Mouse (Mus musculus) forelimb bud, embryonic 11.5 days (tissue): ENCODE results near the gene Nxf1.
"Not testable (repeated sequence)": the region's sequence is repeated elsewhere in the genome, so short reads cannot be mapped to it uniquely, and the experiment has no call there.

Experiments used
- DNase-seq: peaks from one replicate; pipeline ENCODE4 v3.0.0-alpha.2; 2012; ENCODE audit warnings: low read depth, low spot score

Nxf1 gene

DNA sequence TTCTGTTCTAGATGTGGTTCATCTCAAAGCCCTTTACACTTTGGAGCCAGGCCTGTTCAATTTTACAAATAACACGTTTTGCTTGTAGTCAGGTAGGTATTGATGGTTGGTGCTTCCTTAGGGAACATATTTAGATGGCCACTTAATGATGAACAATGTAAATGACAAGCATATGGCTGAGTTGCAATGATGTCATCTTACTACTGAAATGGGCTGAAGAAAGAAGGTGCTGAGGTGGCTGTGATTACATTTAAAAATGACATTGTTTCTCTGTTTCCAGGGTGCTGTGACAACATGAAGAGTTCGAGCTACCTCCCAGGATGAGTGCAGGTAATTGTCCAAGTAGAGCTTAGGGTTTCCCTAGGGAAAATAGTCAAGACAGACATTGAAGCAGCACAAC is 32.5 kb upstream of the Nxf1 start:
- DNase-seq, result no peak

DNA sequence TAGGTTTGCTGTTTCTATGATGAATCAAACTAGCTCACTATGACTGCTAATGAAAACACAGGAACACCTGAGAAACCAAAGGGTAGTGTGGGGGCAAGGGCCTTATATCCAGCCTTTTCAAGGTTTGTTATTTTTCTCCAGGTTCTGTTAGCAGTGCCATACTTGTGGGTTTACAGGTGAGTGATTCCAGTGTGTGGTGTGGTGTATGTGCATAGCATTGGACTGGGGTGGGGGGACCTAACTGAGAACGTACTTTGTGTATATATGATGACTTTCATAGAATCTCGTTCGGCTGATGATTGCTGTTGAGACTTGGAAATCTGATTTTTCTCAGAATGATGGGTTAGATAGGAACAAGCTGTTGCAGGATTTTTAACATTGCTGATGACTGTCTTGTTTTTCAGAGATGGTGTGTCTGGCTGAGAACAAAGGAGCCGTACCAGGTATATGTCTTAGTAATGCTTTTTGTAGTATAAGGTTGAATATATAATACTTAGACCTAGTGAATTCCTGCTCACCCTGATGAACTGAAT is 31.7 kb upstream of the Nxf1 start:
- DNase-seq, result no peak

DNA sequence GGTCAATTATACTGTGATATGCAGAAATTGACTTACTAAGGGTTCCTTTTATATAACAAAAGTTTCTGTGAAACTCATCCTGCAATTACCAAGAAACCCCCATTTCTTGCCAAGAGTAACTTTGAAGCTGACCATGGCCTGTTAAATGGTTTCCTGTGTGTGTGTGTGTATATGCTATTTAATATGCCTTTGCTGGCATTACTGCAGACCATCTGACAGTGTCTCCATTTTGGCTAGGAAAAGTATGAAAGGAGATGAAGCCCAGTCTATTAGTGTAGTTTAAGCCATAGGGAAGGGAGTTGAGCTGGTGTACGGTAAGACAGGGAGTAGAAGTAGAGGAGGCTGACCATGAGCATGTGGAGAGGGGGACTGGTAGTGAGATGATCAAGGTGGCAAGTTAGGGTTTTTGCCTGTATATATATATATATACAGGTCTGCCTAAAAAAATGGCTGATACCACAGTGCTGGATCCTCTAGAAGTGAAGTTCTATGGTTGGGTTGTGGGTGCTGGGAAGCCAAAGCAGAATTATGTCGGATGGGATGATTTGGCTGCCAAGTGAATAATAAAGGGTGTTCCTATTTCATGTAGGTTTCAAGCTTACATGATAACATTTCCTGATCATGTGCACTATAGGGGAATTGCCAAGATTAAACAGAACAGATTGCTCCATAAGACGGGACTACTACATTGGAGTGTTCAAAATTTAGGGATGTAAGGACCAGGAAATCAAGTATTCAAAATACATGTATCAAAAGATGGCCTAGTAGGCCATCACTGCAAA is 30.1 kb upstream of the Nxf1 start:
- DNase-seq, result no peak

DNA sequence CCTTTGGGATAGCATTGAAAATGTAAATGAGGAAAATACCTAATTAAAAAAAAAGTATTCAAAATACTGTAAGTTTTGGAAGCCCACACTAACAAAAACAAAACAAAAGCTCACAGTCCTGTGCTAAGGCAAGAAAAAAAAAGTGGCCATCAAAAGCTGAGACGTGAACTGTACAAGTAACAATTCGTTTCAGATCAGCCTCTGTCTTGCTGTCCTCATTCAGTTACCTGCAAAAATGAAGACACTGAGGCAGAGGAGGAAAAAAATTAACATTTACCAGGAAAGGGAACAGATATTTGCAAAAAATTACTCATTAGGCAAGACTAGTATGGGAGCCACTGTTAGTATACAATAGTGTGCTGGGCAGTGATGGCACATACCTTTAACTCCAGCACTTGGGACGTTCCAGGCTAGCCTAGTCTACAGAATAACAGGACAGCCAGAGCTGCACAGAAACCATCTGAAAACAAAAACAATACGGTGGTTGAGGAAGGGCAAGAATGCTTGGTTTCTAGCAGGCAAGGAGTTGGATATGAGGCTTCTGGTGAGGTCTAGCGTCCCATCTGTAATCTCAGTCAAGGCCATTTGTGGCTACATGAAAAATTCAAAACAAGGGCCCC is 29.3 kb upstream of the Nxf1 start:
- no peak for DNase-seq

DNA sequence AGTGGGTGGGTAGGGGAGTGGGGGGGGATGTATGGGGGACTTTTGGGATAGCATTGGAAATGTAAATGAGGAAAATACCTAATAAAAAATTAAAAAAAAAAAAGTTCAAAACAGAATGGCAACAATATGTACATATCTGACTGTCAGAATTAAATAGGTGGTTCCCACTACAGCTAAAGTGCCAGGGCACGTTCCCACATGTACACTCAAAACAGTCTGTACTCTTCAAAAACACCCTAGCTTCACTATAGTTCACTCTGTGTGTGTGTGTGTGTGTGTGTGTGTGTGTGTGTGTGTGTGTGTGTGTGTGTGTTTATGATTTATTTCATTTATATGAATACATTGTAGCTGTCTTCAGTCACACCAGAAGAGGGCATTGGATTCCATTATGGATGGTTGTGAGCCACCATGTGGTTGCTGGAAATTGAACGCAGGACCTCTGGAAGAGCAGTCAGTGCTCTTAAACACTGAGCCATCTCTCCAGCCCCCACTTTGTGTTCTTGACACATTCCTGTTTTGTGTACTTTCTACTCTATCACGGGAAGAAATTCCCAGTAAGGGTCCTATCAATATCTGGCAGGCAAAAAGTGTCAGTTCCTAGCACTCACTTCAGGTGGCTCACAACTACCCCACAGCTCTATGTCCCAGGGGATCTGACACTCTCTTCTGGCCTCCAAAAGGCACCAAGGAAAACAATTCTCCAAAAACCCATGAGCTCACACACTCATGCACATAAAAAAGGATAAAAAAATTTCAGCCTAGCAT is 28.4 kb upstream of the Nxf1 start:
- not testable (repeated sequence) for DNase-seq

DNA sequence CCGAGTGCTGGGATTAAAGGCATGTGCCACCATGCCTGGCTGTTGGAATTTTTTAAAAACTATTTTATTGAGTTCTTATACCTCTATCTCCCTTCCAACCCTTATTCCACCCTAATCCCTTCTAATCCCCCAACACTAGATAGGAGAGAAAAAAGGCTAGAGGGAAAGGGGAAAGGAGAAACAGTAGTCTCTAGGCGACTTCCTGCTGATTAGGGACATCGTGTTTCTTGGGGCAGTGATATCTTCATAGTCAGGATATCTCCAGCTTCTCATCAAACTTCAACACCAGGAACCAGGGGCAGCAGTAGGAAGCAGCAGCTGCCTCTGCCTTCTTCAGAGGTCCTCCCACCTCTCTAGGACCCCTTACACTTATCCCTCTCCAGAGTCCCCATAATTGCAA is 22.5 kb upstream of the Nxf1 start:
- DNase-seq, result no peak

DNA sequence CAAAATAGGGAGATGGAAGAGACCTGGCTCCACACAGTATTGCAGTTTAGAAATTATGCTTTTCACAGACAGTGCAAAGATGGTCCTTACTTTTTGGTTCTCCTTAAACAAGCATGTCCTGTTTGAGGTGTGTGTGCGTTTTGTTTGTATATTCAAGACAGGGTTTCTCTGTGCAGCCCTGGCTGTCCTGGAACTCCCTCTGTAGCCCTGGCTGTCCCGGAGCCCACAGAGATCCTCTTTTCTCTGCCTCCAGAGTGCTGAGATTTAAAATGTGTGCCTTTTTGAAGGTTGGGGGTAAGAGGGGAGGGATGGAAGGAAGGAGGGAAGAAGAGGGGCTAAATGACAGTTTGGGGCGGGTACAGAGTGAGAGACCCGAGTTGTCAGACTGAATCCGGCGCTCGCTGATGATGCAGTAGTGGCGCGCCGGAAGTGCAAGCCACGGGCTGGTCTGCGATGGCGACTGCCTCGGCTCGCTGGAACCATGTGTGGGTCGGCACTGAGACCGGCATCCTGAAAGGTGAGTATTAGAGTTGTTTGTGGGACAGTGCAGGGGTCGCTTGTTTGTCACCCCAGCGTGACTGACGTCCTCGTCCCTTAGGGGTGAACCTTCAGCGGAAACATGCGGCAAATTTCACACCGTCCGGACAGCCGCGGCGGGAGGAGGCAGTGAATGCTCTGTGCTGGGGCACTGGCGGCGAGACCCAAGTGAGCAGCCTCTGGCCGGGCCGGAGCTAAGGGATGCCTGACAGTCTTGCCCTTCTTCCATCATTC is 21.3 kb upstream of the Nxf1 start, which contains the start of gene Wdr74:
Gene Wdr74 (plus strand): TSS at position 439 of the 771 bp plus-strand sequence.
- peak; percentile 92 for DNase-seq

DNA sequence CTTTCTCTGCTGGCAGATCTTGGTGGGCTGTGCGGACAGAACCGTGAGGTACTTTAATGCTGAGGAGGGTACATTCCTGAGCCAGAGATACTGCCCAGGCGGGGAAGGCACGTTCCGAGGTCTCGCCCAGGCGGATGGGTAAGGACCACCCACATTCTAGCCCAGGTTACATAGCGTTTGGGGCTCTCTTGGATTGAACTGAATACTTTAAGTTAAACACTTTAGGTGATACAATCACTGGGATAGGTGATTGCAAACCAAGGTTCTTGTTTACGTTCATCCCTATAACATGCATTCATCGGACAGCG is 20.8 kb upstream of the Nxf1 start:
- DNase-seq, result no peak

DNA sequence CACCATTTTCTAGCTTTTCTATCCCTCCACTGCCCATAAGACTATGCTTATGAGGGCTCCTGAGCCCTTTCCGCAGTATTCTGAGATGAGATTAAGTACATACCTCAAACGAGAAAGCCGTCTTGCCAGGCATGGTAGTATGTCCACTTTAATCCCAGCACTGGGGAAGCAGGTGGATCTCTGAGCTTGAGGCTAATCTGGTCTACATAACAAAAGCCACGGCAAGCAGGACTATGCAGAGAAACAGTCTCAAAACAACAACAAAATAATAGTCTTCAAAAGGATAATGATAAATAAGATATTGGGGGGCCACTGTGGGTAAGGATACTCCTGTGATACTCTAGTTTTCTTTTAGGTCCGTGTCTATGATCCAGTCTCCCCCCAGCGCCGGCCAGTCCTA is 18.0 kb upstream of the Nxf1 start:
- no peak for DNase-seq

DNA sequence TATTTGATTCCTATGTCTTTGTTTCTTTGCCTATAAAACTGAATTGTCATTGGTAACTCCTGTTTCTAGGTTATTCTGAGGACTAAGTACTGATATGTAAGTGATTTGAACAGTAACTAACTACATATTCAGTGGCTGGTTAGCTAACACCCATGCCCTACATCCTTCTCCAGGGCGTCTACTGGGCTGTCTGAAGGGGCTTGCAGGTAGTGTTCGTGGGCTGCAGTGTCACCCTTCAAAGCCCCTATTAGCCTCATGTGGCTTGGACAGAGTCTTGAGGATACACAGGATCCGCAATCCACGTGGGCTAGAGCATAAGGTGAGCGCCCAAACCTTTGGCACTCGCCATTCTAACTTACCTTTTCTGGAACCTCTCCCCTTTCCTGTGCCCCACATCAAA is 17.2 kb upstream of the Nxf1 start:
- no peak for DNase-seq

DNA sequence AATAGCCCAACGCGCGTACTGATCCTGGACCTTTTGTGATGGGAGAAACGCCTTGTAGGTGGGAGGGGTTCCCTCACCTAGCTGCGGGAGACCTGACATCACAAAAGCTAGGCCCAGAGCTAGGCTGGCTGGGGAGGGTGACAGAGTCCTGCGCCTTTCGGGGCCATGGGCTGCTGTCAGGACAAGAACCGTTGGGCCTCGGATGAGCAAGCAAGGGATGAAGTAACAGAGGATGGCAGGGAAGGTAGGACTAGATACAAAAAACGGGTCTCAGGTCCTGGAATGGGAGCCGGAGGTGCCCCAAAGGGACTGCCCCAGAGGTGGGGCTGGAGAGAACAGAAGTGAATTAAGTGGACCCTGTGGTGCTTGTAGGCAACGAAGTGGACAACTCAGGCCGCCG is 16.3 kb upstream of the Nxf1 start, which contains the start of gene 1700092M07Rik:
Gene 1700092M07Rik (plus strand): TSS at position 116 of the 400 bp plus-strand sequence.
- DNase-seq, result no peak

DNA sequence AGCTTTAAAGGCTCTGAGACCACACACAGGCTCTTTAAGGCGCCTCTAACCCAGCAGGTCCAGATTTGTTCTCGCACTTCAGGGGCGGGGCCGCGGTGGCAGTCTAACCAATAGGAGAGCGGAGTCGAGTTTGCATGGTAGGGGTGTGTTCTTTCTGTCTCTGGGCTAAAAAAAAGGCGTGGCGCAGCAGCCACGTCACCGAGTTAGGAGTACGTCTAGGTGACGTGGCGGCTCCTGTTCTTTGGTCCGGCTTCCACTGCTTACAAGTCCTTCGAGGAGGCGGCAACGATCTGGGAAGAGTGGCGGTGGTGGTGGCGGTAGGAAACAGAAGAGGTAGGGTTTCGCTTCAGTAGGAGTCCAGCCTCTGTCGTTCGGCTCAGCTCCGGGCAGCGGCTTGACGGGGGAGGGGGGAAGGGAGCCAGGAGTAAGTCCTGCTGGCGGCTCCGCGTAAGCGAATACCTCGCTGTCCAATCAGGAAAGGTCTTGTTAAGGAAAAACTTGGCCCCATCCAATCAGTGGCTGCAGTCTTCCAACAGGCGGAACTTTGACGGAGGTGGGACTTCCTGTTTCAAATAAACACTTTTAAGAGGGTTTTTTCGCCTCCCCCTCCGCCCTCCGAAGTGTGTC is 15.5 kb upstream of the Nxf1 start, which contains the start of gene Stx5a:
Gene Stx5a (plus strand): TSS at position 171 of the 627 bp plus-strand sequence.
- DNase-seq, result peak; percentile 99

DNA sequence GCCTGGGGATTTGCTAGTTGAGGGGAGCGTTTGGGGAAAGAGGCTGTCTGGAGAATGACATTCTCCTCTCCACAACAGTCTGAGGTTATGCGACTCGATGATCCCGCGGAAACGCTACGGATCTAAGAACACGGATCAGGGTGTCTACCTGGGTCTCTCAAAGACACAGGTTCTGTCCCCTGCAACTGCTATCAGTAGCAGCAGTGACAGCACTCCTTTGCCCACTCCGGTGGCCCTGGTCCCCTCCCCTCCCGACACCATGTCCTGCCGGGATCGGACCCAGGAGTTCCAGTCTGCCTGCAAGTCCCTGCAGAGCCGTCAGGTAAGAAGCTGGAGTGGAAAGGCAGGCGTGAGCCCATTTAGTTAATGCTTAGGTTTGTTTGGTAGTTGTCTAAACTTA is 14.7 kb upstream of the Nxf1 start:
- DNase-seq, result no peak

DNA sequence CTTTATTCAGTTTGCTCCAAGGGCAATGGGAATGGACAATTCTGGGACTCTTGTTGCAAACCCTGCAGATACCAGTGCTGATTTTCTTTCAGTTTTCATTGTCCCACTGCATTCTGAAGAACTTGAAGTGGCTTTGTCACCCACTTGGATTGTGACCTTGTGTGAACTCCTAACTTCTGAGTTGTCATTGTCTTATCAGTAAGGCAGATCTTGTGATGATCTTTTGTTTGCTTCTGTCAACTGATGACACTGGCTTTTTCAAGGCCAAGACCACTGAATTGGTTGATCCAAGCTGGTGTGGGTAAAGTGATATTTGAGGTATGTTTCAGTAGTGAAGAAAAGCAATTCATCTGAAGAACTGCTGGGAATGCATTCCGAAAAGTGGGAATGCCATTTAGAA is 11.5 kb upstream of the Nxf1 start:
- no peak for DNase-seq

DNA sequence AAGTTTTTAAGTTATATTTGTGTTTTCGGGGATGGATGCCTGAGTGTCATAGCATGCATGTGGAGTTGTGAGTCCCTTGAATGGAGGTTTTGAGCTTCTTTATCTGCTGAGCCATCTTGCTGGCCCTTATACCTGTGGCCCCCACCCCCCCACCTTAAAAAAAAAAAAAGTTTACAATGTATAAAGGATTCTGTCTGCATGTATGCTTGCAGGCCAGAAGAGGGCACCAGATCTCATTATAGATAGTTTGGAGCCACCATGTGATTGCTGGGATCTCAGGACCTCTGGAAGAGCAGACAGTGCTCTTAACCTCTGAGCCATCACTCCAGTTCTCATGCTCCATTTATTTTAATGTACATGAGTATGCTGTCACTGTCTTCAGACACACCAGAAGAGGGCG is 9.5 kb upstream of the Nxf1 start:
- DNase-seq, result no peak

DNA sequence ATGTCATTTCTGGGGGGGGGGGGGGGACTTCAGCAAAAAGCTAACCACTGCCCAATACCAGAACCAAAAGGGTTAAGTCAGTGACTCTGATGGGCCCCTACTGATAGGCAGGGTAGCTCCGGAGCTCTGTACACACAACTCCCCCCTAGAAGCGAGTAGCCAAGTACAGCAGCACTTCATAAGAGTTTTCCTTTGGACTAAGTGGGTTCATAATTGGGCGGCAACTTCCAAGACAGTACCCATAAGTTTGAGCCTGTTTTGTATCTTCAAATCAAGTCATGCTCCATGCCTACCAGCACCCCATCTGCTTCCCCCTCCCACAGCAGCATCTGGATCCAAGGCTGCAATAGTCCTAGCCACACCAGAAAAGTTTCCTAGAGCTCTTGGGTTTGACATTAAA is 1.2 kb upstream of the Nxf1 start:
- no peak for DNase-seq

DNA sequence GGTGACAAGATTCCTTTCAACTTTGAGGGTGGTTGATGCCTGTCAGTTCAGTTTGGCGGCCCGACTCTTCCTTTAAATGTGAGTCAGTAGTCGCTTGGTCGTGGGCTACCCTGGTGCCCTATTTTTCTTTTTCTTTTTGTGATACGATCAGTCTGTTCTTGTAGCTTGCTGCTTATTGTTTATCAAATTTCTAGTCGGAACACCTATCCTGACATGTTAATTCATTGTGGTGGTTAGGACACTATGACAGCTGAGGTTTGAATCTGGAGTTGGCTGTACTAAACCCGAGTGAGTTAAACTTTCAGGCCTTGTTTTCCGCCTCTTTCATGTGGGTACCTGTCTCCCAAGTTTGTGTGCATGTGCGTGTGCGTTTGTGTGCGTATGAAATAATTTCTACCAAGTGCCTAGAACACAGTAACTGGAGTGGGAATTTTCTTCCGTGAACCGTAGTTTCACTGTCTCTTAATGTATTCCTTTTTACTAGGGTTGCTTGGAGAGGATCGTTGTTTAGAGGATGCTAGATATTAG is 662 bp downstream of the Nxf1 start:
- no peak for DNase-seq

DNA sequence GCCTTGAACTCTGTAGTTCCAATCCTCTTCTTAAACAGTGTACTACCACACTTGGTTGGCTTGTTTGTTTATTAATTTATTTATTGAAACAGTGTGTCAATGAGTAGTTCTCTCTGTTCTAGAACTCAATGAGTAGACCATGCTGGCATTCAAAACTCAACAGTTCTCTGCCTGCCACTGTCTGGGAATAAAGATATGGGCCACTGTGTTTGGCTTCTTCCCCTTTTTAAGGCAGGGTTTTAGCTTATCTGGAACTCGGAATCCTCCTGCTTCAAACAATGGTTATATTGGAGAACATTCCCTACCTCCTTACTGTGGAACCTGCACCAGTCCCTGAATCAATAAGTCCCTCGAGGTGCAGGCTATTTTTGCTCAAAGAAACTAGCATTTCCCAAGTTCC is 2.0 kb downstream of the Nxf1 start:
- no peak for DNase-seq

DNA sequence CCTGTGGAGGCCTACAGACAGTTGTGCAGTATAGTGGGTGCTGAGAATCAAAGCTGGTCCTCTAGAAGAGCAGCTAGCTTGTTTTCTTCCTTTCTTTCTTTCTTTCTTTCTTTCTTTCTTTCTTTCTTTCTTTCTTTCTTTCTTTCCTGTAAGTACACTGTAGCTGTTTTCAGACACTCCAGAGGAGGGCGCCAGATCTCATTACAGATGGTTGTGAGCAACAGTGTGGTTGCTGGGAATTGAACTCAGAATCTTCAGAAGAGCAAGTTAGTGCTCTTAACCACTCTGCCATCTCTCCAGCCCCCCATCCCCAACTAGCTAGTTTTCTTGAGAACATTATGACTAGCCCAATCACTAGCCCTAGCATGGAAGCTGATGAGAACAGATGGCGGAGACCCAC is 3.9 kb downstream of the Nxf1 start:
- no peak for DNase-seq

DNA sequence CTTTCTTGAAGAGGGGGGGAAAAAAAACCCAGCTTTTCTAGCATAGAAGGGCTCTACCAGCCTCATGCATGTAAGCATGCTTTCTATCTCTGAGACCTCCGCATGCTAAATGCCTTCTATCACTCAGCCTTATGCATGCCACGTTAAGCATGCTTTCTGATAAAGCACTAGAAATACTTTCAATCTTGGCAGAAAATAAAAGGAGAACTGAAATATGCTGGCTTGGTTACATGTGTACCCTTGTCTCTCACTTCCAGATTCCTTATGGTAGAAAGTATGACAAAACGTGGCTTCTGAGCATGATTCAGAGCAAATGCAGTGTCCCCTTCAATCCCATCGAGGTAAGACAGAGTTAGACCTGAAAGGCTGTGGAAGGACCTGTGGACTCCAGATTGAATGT is 6.4 kb downstream of the Nxf1 start:
- no peak for DNase-seq

DNA sequence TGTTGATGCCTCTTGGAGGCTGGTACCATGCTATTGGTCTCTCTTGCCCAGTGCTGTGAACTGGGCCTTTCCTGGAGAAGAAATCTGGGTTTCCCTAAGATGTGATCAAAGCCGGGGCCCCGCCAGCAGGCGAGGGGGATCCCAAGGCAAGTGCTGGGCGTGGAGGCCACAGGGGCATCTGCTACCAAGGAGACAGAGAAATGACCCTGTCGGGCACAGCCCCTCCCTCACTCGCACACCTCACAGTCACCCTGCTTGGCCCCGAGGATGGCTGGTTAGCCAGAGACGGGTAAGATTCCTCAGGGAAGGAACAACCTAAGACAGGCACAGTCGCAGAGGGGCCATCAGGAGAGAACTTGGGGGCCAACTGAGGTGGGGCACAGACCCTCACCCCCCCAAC is 8.7 kb downstream of the Nxf1 start:
- no peak for DNase-seq
